Mouse (Mus musculus) kidney, adult 2 months (tissue): ENCODE results near the gene Svip.

ENCODE experiments used
- CTCF ChIP-seq: fragments of 200-500 bp; conservative IDR thresholded peaks from 2 replicates; pipeline ENCODE4 v1.5.1; 2011; ENCODE audit warnings: low read depth, mild to moderate bottlenecking, control low read depth, low read length, moderate library complexity, mixed read lengths; ENCODE audit not compliant: insufficient read depth, insufficient read length
- POLR2A ChIP-seq: fragments of 200-500 bp; IDR thresholded peaks from one replicate; pipeline ENCODE4 v1.6.1; 2011; ENCODE audit warnings: low read depth, low read length, control low read depth

- TF ChIP-seq CTCF (no peak), POLR2A (no peak)
Observed at GRCm38 (mm10) chr7:51985763-51986162, 20.1 kb downstream of the Svip start.
